Mouse (Mus musculus): ENCODE measurements around the gene Fabp1. TPM values are rescaled to one million over a fixed set of nuclear protein-coding genes. Genes with fewer than 3 reads are reported as not detected.

Gene Fabp1
- polyA plus RNA-seq (2012; rRNA removed; ENCODE audit: low replicate concordance): 125 and 135 TPM in 2 replicates

GRCm38 (mm10) chr6:71199612-71200011 is at the start of gene Fabp1:
Gene Fabp1 (plus strand): TSS chr6:71199827.

Other genes starting within 250 kb of the Fabp1 start
- not detected in 2 replicates for gene Foxi3, start 243.3 kb upstream of the Fabp1 start, polyA plus RNA-seq (2012; rRNA removed; ENCODE audit: low replicate concordance)
- gene Thnsl2, start 55.4 kb upstream of the Fabp1 start, polyA plus RNA-seq (2012; rRNA removed; ENCODE audit: low replicate concordance): 14.7 and 27.9 TPM in 2 replicates
- 2.3 and 2.7 TPM in 2 replicates for gene Krcc1, start 71.8 kb downstream of the Fabp1 start, polyA plus RNA-seq (2012; rRNA removed; ENCODE audit: low replicate concordance)
- gene Smyd1, start 122.4 kb downstream of the Fabp1 start, polyA plus RNA-seq (2012; rRNA removed; ENCODE audit: low replicate concordance): 0.05 TPM in 1 of 2 replicates, not detected in the other
- 0.20 and 1.6 TPM in 2 replicates for gene Cd8b1, start 123.0 kb downstream of the Fabp1 start, polyA plus RNA-seq (2012; rRNA removed; ENCODE audit: low replicate concordance)
- gene Cd8a, start 173.6 kb downstream of the Fabp1 start, polyA plus RNA-seq (2012; rRNA removed; ENCODE audit: low replicate concordance): 1.9 and 4.3 TPM in 2 replicates
- 8.9 and 11.6 TPM in 2 replicates for gene Rmnd5a, start 240.8 kb downstream of the Fabp1 start, polyA plus RNA-seq (2012; rRNA removed; ENCODE audit: low replicate concordance)